Mouse (Mus musculus): ENCODE results near the gene Zfp712.

Gene Zfp712

DNA sequence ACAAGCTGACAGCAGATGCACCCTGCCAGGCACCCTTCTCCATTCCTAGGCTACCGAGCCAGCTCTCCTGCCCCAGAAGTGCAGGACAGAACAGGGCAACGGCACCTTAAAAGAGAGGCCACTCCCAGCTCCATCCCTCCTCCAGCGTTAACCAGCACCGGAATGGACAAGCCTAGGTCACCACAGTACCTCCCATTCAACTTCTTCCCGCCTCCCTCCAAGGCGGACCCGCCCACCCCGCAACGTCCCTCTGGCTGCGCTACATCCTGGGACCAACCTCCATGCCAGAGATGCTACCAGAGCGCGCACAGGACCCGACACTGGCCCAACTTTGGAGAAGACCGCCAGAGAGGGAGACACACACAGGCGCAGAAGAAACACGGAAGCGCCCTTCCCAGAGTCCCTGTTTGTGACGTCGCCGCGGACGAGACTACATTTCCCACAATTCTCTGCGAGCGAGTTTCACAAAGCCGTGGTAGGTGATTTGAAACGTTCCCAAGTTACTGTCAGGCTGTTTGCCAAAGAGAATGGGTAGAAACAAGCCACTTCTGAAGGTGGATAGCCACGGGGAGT is at the start of gene Zfp712:
Zfp712 (minus strand) TSS at position 385 of the 573 bp plus-strand sequence.
- DNase-seq (ENCODE audit: low spot score in 2 of 2) = peak; percentile 80 to 86

DNA sequence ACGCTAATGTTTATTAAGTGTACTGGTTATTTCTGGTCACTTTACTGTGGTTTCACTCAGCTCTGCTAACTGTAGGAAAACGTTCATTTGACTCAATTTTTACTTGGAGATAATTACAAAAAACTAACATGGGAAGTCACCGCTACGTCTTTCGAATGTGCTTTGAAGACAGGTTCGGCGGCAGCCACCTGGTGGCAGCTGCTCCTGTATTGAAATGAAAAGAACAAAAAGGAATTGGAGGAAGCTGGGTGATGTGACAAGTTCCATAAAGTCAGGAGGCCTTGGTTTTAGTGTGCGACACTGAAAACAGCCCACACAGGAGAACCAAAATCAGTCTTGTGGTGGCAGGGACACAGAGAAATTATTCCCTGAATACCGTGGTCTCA is 47.8 kb upstream of the Zfp712 start:
- peak in 1 of 2 experiments; percentile 23 for DNase-seq (ENCODE audit: low spot score in 2 of 2)

DNA sequence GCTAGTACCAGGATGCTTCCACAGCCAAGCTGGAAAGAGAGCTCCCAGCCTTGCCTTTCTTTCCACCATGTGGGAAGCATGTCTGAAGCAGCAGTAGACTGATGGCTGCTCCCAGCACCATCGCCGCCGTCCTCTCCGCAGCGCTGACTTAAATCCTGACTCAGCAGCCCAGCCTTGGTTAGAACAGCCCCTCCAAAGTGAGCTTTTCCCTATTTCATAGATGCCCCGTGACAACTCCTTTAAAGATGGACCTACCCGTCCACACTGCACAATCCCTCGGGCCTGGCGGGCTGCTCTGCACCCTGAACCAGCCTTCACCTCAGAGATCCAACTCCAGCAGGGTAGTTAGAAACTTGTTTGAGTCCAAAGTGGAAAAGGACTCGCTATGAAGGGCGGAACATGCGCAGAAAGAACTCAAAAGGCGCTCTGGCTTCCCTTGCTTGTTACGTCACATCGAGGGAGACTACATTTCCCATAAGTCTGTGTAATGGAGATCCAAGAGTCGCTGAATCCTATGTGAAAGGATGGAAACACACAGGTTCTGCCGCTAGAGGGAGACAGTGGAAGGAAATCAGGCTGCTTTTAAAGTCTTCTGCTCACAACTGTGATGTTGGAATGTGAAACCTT is 47.3 kb upstream of the Zfp712 start, which contains the start of gene Gm28557:
Gm28557 (minus strand) TSS at position 411 of the 627 bp plus-strand sequence.
- peak; percentile 88 to 90 for DNase-seq (ENCODE audit: low spot score in 2 of 2)

DNA sequence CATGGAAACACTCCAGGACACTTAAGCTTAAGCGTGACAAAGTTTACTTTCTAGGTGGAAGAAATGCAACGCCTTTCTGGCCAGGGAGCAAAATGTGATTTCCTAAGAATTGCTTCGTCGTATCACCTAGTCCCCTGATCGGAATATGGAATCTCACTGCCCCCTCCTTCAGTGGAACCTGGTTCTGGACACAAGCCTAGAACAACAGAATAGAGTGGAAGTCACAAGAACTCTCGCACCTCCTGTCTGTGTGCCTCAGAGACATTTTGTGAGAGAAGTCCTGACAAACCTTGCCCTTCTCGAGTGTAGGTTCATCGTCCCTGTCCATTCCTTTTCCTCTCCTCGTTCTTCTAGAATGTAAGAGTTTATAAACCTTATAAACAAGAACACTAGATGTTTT is 46.7 kb upstream of the Zfp712 start:
- no peak for DNase-seq (ENCODE audit: low spot score in 2 of 2)

DNA sequence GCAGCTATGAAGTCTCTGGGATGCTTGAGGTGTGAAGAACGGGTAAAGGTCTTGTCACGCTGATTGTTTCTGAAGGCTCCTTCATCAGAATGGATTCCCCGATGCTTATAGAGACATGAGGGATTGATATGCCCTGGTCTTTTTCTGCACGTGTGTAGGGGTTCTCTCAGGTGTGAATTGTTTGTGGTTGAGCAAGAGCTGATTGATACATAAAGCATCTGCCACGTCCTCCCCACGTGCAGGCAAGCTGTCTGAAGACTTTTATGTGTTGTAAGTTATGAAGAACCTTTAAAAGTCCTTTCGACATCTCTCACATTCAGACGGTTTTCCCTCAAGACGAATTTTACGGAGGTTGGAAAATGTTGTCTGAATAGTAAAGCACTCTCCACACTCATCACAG is 36.9 kb upstream of the Zfp712 start, which contains the start of gene Zfp708:
Zfp708 (minus strand) TSS at position 101 of the 400 bp plus-strand sequence.
- DNase-seq (ENCODE audit: low spot score in 2 of 2) = no peak

DNA sequence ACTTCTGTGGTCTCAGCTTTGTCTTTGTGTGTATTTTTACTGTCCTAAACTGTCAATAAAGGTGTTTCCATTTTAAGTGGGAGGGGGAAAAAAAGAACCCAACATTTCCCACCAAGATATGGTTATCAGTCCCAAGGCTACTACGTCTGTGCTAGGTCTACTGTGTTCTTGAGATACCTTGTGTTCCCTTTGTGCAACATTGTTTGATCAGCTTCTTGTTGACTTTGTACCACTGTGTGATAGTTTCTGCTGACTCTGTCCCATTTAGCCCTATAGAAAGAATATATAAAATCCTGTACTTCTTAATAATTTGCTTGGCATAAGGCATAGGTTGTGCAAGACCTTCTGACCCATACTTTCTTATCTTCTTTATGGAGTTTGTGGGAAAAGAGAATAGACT is 29.2 kb upstream of the Zfp712 start:
- DNase-seq (ENCODE audit: low spot score in 2 of 2) = no peak

DNA sequence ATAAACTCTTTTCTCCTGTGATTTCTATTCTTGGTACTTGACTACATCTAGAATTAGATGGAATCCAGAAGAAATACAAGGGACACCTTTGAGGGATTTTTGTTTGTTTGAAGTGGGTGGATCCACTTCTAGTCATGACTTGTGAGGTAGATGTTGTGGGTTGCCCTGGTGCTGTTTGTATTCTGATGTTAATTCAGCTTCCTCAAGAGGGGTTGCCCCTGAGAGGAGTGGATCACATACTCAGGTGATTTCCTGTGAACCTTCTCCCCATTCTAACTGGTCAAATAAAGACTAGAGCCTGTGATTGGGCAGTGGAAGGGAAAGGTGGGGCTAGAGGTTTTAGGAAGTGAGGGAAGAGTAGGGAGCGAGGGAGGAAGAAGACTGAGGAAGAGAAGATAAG is 21.0 kb upstream of the Zfp712 start:
- no peak for DNase-seq (ENCODE audit: low spot score in 2 of 2)

DNA sequence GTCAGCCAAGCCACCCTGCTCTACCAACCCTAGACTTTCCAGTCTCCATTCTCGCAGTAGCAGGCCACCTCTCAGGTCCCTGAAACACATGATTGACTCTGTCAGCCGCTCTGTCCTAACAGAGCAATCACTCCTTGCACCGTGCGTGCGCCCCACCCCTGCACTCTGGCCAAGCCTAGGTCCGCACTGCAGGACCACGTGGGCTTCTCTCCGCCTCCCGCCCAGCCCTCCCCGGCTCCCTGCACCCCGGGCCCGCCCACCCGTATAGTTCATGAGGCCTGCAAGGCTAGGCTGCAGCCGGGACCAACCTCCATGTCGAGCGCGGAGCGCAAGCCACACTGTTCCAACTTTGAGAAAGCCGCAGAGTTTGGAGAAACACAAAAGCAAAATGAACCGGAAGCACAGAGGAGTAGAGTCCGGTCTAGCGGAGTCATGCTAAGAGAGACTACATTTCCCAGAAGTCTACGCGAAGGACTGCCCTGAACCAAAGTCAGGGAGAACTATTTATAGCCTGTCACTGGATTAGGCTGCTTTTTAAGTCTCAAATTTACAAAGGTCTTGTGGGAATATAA is 20.3 kb upstream of the Zfp712 start:
- DNase-seq (ENCODE audit: low spot score in 2 of 2) = peak; percentile 32 to 34

DNA sequence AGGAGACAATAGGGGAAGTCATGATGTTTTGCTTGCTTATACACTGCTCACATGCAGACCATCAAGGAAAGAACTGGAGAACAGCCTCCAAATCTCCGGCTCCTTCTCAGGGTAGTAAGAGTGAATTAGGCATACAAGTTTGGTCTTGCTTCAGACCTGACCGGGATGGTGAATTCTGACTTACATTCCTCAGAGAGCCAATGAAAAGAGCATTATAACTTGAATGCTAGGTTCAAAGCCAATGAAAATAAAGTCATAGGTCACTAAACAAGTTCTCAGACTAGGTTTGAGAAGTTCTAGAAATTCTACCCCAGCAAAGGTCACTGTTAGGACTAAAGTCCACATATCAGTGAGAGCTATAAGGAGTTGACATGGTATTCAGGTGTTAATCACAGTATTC is 16.3 kb upstream of the Zfp712 start:
- DNase-seq (ENCODE audit: low spot score in 2 of 2) = no peak

DNA sequence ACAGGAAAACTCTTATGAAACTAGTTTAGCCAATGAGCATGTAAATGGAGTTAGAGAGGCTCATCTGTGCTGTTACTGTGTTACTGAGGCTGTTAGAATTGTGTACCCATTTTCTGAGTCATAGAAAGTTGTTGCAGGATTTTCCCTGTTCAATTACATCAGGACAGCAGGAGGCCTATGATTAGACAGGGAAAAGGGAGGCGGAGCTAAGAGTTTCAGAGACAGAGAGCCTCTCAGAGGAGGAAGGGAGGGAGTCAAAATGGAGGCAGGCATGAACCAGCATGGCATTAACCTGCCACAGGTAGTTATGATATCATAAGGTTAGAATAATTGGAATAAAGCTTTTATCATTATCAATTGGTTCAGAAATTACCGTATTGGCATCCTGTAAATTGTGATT is 11.8 kb upstream of the Zfp712 start:
- DNase-seq (ENCODE audit: low spot score in 2 of 2) = no peak

DNA sequence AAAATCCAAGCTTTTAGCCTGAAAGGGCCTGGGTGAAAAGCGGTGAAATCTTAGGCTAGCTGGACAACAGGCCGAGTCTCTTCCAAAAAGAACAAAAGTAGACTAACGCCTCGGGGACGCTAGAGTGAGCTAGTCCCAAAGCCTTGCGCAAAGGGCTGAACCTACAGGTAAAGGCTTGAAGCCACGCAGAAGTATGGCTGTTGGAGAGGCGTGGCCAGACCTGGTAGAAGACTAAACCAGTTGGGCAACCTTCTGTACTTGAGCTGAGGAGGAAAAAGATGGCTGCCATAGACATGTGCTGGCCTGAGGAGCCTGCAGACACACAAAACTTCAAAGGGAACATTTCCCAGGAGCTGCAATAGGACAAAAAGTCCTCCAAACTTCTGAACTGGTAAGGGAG is 4.4 kb upstream of the Zfp712 start:
- no peak for DNase-seq (ENCODE audit: low spot score in 2 of 2)

DNA sequence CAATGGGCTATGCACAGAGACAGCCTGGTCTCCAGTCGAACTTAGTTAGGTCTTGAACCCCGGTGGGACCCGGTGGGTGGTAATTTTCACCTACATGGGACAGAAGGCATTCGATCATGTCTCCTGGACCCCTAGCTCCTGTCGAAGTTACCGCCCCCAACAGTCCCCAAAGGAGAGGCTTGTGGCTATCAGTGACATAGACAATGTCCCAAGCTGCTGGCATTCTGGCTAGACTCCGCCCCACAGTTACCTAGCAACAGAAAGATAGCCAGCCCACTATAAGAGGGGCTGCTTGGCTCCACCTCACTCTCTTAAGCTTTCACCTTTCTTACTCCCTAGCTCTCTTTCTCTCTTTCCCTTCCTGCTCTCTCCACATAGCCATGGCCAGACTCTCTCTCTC is 1.5 kb upstream of the Zfp712 start:
- no peak for DNase-seq (ENCODE audit: low spot score in 2 of 2)

DNA sequence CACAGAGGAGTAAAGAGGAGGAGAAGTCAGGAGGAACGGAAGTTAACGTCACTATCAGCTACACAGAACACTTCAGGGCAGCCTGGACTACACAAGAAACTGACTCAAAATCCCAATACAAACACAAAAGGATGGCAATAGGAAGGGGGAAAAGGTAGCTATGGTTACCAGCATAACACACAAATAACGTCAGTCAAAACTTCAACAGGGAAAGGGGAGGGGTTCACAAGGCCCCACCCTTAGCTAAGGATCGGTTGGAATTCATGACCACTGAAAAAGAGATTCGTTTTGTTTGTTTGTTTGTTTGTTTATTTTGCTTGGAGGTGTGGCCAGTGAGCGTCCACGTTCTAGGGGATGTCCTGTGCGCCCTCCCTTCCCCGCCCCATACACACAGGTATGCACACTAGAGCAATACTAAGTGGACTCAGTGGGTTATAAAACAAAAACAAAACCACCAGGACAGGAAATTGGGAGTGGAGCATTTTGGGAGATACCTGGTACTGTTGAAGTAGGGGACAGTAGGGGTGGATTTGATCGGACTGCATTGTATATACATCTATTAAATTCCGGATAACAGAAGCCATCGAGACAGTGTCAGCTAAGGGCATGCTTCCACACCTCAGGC is 697 bp downstream of the Zfp712 start:
- DNase-seq (ENCODE audit: low spot score in 2 of 2) = no peak
